Mouse (Mus musculus) cortical plate, adult 2 months (tissue): Measurements from ENCODE around the gene Pax7.

Experiments used
- CTCF ChIP-seq: fragments of 200-500 bp; IDR thresholded peaks from 2 replicates; pipeline ENCODE4 v1.5.1; 2011; ENCODE audit warnings: mild to moderate bottlenecking, control low read depth, low read length; ENCODE audit not compliant: insufficient read depth; ENCODE audit errors: extremely low read depth
- POLR2A ChIP-seq: fragments of 200-500 bp; IDR thresholded peaks from 2 replicates; pipeline ENCODE4 v1.6.1; 2011; ENCODE audit warnings: mild to moderate bottlenecking, low read length, control low read depth; ENCODE audit not compliant: insufficient read depth; ENCODE audit errors: extremely low read depth

- no peak for TF ChIP-seq CTCF
- TF ChIP-seq POLR2A, result no peak
These were observed 15.2 kb downstream of the Pax7 start for GRCm38 (mm10) chr4:139818163-139818562.
